Mouse (Mus musculus) cerebellum, adult 2 months (tissue): ENCODE data around the gene Nlgn2.
"Not testable (repeated sequence)": the region's sequence is repeated elsewhere in the genome, so short reads cannot be mapped to it uniquely, and the experiment has no call there.

Source experiments
- CTCF ChIP-seq: fragments of 200-500 bp; IDR thresholded peaks from 2 replicates; pipeline ENCODE4 v1.5.1; 2011; ENCODE audit warnings: low read depth, mild to moderate bottlenecking, control low read depth, low read length, moderate library complexity, borderline replicate concordance; ENCODE audit not compliant: insufficient read depth
- POLR2A ChIP-seq: fragments of 200-500 bp; IDR thresholded peaks from 2 replicates; pipeline ENCODE4 v1.6.1; 2011; ENCODE audit warnings: low read length, control low read depth, borderline replicate concordance; ENCODE audit not compliant: insufficient read depth

GRCm38 (mm10) chr11:69863729-69864128 is 26.1 kb upstream of the Nlgn2 start:
- not testable (repeated sequence) for TF ChIP-seq POLR2A, CTCF
